Mouse (Mus musculus) heart, adult 8-10 months (tissue): ENCODE measurements around the gene Sorl1. TPM values are rescaled to one million over a fixed set of nuclear protein-coding genes. Genes with fewer than 3 reads are reported as not detected.

Experiments
- DNase-seq: peaks from one replicate; pipeline ENCODE4 v3.0.0; 2022; ENCODE audit warnings: low spot score
- total RNA-seq, 4 experiments: library from RNA; stranded (reverse); gene quantifications; 2 replicates each; pipeline ENCODE4 v1.2.4; 2022

Sorl1 gene
- total RNA-seq, 4 experiments from 2014 or later: 15.1 to 20.9 (median 18.2) TPM

DNA sequence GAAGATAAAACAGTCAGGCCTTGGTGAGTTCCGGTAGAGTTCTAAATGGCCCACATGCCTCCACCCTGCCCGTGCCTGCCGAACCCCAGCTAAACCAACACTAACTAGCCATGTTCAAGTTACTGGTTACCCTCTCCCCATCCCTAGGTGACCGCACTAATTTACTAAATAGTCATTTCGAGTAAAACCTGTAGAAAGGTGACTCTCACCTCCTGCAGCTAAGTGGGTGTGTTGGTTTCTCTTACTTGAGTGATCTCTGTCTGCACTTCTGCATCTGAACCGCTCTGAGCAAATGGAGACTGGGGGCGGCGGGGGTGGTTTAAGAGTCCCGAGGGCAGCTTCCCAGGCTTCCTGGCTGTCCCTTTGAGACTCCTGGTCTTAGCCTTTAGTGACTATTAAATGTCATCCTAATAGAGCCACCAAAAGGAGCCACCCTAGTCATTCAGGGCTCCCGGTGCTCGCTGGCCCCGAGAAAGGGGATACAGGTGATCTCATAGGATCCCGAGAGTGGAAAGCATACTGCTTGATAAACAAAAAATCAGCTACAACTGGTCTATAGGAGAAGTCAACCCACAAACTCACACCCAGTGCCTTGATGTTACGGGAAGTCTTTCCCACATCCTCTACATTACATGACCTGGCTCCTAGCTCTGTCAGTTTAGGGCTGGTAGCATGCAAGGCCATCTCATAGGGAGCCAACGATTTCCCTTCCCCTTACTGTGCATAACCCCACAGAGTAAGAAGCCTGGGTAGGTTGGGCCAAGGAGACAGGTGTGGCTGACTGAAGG is 155.2 kb downstream of the Sorl1 start:
- DNase-seq: no peak

DNA sequence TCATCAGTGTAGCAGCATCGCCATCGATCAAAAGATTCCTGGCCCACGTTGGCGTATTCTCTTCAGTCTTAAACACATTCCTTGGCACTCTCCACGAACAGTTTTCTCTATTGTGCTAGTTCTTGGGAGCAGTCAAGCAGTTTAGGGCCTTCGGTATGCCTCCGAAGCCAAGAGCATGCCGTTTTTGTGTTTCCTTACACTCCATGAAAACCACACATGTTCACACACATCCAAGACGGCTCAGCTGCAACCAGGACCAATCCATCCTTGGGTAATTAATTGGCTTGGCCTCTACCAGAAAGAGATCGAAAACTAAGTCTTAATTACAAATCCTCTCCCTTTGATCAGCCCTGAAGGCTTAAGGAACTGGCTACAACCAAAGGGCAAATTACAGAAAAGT is 162.8 kb downstream of the Sorl1 start:
- DNase-seq: no peak

DNA sequence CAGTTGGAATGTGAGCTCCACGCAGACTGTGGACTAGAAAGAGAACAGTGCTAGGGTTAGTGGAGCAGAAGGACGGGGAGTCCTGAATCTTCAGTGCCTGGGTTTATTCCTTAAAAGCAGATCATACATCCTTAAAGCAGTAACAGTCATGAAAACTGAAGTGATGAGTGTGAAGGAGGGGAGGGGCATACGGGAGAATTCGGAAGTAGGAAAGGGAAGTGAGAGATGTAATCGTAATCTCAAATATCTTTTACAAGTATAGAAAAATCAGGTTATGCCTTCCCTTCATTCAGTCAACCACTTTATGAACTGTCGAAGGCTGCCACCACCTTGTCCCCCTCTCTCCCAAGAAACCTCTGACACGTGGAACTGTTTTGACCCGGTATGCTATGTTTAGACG is 165.8 kb downstream of the Sorl1 start:
- DNase-seq: no peak

DNA sequence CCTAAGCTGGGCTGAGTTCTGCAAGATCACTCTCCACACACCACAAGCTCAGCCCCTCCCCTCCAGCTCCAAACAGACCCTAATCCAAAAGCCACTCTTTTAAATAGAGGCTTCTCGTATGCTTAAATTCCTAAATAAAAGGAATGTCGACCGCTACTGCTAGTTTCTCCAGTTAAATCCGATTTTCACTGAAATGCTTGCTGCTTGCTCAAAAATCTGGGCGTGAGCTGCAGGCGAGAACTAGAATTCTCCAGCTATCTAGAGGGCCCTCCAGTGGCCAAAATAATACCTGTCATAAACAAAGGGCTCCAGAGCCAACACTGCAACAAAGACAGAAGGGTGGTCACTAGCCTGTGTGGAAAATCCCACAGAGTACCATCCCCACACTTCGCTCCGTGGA is 170.6 kb downstream of the Sorl1 start:
- DNase-seq: peak; percentile 68

DNA sequence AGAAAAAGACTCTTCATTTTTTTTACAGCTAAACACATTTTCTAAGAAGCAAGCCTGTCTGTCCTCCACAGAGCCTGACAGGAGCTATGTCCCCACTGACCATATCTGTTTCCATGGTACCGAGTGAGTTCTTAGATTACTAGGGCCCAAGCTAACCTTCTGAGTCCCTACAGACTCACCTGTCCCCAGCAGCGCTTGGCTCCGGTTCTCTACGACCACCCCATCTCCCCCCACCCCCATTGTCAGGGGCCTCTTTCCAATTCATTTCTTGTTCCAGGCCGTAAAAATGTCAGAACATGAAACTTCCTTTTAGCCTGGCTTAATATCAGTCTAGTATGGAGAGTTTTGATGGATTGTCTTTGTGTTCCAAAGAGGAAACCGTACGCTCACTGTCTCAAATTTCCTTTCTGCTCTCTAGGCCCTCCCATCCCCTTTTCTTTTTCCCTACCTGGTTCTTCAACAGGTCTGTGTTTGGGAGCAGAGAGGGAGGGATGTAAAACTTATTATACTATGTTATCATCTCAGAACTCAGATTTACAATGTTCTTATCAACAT is 171.4 kb downstream of the Sorl1 start:
- DNase-seq: no peak

DNA sequence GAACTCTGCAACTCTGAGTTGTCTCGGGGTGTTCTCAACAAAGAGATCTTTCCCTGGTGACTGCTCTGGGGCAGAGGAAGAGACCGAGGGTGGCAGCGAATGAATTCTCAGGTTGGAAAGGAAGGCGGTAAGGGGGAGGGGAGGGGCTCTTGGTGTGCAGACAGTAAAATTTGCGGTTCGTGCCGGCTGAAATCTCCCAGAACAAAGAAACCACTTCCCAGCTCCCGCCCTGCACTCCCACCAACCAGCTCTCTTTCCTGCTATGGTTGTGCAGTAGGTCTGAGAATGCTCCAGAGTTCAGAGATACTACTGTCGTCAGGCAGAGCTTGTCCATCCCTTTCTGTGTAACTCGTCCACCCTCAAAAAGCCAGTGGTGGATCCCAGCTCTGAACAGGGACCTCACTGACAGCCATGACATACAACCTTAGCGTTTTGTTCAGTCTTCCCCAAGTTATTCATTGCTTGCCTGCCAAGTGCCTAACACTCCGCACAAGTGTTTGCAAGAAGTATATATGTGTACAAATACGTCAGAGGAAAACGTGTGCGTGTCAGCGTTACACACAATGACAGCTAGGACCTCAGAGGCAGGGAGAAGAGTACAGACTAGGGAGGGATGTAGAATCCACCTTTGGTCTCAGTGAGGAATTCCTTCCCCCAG is 172.5 kb downstream of the Sorl1 start:
- DNase-seq: no peak

DNA sequence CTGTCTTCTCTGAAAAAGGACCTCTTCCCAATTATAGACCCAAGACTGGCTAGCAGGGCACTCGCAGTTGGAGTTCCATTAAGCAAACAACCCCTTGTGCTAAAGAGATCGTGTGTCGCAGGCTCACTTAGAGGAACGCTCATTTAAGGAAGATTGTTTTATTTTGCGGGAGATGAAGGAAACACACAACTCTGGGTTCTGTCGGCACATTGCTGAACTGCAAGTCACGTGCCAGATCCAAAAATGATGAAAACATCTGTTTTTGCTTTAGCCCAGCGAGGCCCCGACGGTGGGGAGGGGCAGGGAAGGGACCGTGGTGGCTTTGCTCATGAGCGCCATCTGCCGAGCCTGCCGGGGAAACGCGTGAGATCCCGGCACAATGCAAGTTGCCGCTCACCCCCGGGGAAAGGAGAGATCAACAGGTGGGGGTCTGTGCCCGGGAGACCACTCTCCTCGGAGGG is 173.1 kb downstream of the Sorl1 start:
- peak; percentile 91 for DNase-seq

DNA sequence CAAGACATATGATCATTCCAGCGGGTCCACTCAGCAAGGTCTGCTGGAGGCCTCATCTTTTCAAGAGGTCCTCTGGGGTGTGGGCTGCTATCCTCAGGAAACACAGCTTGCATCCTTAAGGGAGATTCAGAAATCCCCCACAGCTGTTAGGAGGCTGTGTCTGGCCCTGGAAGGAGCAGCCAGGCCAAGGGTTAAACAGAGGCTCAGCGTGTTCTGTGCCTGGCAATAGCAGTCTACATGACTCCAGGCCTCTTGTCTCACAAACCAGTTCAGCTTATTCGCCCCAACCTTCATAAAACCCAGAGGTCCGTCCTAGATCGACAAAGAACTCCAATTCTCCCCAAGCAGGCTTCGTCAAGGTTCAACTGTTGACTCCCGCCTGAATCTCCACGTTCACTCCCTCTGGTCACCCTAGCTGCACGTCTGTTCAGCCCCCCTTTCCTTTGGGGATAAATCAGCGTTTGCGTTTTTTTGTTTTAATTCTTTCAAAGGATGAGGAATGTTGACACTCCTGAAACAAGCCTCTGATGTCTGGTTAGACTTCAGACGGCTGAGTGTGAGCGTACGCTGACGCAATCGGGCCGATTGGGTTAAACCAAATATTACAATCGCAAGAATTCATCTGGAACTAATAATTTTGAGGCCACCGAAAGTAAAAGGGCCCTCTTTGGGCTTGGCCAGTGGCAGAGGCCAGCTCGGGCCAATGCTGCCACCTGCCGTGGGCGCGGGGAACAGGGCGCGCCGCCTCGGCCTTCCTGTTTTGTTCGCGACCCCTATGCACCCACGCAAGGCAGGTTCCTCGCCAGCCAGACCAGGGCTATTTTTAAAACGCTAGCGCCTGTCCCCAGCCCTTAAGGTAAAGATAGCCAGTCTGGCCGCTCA is 173.7 kb downstream of the Sorl1 start:
- DNase-seq: peak; percentile 92

DNA sequence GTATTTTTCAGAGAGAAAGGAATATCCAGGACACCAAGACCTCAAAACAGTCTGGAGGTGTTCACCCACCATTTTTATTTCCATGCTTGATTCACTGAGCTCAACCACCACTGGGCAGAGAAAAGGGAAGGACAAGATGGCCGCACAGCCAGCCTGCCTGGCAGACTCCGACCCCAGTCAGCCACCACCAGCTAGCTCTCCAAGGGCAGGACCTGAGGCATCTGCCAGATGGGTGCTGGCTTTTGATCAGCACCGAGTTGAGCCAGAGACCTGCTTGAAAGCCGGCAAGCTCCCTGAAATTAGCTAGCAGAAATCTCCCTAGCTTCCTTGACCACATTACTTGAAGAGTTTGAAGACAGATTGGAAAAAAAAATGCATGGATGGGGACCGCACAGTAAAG is 174.6 kb downstream of the Sorl1 start:
- DNase-seq: no peak

DNA sequence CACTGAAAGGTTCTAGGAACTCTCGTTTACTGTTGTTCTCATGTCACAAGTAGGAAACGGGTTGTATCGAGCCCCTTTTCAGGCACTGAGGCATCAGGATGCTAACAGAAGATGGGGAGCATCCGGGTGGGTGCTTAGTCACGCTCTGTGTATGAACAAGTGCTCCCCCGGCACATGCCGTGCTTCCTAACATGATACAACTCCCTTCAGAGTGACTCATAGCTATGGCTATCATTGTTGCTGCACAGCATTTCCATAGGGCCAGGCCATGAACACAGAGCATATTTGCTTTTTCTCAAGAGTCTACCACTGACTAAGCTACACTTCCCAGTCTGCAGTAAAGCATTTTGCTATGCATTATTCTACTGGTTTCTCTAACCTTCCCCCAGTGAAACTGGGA is 179.1 kb downstream of the Sorl1 start:
- DNase-seq: no peak

DNA sequence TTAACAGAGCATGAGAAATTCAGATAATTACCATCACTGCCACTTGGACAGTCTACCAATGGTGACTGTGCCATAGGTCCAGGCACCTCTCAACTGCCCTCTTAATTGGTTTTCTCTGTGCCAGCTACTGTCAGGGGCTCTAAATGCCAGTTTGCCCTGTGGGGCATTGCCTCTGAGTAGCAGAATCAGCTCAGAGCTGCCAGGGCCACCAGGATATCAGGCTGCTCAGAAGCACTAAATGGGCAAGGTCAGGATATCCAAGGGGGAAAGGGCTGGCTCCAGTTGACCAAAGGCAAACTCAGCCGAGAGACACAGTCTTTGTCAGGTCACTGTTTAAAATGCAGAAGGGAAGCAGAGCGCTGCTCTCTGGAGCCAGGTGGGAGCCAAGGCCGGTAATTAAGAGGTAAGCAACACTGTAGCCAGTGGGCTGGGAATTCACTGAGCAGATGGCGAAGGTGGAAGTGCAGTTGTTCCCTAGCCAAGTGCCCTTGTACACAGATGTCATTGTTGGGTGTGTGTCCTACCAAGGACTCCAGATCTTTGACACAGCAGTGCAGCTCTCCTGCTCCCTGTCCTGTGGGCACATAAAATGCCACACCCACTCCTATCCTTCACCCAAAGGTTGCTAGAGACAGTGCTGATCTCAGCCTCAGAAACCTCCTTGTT is 181.0 kb downstream of the Sorl1 start:
- no peak for DNase-seq

DNA sequence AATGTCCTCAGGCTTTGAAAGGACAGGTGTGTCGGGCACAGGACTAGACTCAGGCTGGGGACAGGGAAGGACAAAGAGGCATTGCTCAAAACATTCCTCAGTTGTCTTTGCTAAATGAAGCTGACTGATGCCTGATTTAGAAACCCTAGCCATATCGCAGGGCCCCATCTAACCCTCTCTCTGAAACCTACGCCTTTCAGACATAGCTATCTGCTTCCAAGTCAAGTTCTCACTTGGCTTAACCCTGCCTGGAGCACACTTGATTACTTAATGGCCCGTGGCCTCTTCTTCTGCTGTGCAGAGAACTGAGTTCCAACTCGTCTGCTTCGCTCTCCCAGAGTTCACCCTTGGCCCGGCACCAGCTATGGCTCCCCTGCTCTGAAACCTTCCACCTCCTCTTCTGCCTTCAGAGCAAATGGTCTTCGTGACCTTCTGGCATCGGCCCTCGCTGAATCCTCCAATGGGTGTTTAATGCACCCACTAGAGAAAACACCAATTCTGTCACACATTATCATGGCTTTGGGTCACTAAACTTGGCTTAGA is 183.7 kb downstream of the Sorl1 start:
- DNase-seq: no peak

DNA sequence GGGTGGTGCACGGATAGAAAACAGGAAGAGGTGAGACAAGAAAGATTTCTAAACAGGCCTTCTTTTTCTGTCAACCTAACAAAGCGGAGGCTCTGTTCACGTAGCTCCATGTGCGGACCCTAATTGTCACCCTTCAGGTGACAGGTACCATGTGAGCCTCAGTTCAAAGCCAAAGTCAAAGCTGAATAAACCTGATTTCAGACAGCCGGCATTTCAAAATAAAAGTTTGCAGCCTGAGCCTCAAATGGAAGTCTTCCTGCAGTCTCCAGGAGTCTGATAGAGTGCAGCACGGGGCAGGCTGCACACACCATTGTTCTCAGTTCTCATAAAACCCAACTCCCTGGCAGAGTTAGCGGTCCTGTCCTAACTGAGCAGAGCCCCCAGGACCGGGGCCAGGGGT is 185.6 kb downstream of the Sorl1 start:
- DNase-seq: no peak

DNA sequence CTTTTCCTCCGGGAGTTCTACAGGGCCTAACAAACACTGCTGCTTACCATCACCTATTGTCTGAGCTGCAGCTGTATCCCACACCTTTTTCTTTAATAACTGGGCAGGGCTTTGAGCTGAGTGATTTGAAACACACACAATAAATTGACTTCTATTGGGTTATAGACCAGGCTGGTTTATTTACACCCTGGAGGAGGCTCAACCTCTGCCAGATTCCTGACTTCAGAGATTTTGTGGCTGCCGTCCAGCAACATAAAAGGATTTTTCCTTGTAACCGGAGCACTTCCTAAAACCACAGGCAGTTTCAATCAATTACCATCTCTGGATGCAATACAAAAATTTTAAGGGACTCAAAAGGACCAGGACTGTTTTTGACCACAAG is 186.1 kb downstream of the Sorl1 start:
- no peak for DNase-seq

DNA sequence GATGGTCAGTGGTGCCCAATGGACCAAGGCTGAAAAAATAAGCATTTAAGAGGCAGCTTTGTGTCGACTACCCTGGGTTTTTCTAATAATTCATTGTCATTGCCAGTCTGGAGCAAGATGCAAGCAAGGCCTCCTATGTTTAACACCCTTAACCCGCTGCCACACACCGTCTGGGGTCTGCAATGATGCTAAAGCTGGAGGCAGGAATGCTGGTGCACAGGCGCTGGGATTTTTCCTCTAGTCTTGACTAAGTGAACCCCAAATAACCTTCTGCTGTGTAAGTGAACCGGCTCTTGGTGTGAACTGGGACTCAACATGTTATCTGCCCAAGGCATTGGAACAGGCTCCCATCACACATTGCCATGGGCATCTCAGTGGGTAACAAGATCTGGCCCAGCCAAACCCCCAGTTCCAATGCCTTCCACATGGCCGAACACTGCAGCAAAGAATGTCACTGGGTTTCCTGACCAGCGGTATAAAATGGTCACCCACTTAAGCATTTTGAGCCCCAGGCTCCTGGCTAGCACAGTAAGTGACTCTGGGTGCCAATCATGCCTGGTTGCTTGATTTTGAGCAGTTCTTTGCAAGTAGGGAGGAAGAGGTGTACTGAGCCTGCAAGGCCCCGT is 186.6 kb downstream of the Sorl1 start:
- no peak for DNase-seq

DNA sequence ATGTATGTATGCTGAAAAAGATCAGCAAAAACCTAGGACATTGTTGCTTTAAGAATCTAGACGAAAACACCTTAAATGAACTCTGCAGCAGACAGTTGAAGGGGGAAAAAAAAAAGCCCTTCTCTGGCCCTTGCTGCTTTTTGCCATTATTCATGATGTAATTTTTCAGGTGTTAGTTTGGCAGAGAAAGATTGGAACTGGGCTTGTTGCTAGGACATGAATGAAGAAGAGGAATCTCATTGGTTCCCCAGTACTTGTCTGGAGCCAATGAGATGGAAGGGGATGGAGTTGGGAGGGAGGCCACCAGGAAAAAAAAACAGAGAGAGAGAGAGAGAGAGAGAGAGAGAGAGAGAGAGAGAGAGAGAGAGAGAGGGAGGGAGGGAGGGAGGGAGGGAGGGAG is 187.5 kb downstream of the Sorl1 start:
- no peak for DNase-seq

DNA sequence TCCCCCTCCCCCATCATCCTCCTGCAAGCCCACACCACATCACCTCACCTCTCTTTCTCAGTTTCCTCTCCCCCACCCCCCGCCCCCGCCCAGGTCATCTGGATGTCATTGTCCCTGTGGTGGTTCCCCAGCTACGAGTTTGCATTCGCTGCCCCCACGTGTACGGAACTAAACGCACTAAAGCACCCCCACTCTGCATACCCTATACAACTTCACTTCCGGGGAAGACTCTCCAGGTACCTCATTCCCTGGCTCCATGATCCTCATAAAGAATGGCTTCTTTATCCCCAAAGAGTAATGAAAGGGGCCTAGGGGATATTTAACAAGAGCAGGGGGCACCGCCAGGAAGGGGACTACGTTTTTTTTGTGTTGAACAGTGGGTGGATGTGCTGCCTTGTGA is 188.1 kb downstream of the Sorl1 start:
- no peak for DNase-seq

DNA sequence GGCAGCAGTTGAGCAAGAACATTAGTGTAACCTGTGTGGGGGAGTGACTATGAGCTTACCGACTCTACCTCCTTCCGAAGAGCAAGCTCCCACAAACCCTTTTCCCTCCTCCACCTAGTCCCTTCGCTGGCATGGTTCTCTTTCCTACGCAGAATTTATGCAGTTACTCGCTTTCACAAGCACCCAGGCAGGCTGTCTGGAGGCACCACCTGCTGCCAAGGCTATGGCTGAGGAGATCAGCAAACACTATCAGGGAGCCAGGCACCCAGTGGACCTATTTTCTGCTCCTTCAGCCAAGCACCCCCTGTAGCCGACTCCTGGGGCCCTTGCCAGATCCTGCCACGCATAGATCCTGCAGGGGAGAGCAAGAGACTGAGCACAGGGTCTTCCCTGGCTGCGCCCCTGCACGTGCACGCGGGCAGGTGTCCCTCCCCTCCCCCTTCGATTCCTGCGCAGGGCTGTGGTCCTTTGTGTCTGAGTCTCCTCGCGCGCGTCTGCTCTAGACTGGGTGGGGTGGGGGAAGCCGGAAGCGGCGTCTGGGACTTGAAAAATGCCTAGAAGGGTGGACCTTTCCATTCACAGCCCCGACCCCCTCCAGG is 188.6 kb downstream of the Sorl1 start:
- DNase-seq: no peak

DNA sequence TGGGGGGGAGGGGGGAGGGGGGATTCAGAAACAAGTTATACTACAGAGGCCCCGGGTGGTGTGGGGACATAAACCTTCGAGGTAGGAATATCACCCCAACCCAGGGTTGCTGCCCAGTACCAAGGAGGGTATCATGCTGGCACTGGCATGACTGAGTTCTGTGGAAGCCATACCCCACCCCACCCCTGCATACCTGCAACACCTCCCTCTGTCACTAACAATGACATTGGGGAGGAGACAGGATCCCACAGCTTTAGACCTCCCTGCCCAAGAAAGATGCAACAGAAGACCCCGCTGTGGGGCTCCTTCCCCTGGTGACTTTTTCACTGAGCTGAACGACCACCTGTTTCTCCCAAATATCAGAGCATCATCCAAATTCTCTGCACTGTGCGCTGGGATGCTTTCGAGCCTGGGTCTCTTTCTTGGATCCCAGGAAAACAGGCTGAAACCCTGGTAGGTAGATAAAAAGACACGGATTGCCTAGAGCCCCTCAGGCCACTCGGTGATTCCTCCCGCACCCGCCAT is 189.2 kb downstream of the Sorl1 start:
- DNase-seq: no peak

DNA sequence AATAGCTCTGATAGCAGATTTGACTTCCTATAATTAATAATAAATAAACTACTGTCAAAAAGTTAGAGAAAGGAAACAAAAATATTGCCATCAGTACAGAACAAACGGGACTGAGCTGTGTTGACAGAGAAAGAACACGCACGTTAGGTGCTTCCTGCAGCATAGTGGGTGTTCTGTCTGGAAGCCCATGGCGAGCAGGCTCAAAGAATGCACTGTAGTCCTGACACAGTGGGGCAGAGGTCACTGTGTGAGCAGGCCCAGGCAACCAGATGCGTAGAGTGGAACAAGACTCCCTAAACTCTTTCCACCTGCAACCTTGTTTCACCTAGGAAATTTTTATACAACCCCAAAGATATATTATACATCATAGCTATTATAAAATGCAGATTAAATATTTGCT is 194.1 kb downstream of the Sorl1 start:
- DNase-seq: no peak
